Mouse (Mus musculus) liver, embryonic 13.5 days (tissue): ENCODE data around the gene Chchd1. TPM values are rescaled to one million over a fixed set of nuclear protein-coding genes. Genes with fewer than 3 reads are reported as not detected.

ENCODE experiments used
- ATAC-seq: fragments of 200-750 bp; cut with Nextera tagmentation; 2 replicates; pipeline ENCODE4 v1.8.0; 2017; ENCODE audit warnings: low read depth, mild to moderate bottlenecking, moderate number of reproducible peaks, moderate library complexity
- DNase-seq: peaks from one replicate; pipeline ENCODE4 v3.0.0; 2022
- H3K27ac ChIP-seq: fragments of 300-500 bp; sonication (generic); 2 replicates; pipeline ENCODE4 v1.5.1; 2015; ENCODE audit warnings: moderate library complexity, mild to moderate bottlenecking, inconsistent platforms
- H3K27me3 ChIP-seq: fragments of 300-500 bp; sonication (generic); 2 replicates; pipeline ENCODE4 v1.6.1; 2015; ENCODE audit warnings: mild to moderate bottlenecking, inconsistent platforms
- H3K36me3 ChIP-seq: fragments of 300-500 bp; sonication (generic); 2 replicates; pipeline ENCODE4 v1.6.1; 2015; ENCODE audit warnings: mild to moderate bottlenecking, inconsistent platforms
- H3K4me1 ChIP-seq: fragments of 300-500 bp; sonication (generic); replicated peaks from 2 replicates; pipeline ENCODE4 v1.6.1; 2015; ENCODE audit warnings: inconsistent platforms
- H3K4me2 ChIP-seq: fragments of 300-500 bp; sonication (generic); 2 replicates; pipeline ENCODE4 v1.6.1; 2015; ENCODE audit warnings: inconsistent platforms, mild to moderate bottlenecking, moderate library complexity
- H3K4me3 ChIP-seq: fragments of 300-500 bp; sonication (generic); replicated peaks from 2 replicates; pipeline ENCODE4 v1.5.1; 2015; ENCODE audit warnings: mild to moderate bottlenecking, inconsistent platforms
- H3K9ac ChIP-seq: fragments of 300-500 bp; sonication (generic); 2 replicates; pipeline ENCODE4 v1.6.1; 2015; ENCODE audit warnings: mild to moderate bottlenecking, inconsistent platforms
- H3K9me3 ChIP-seq: fragments of 300-500 bp; sonication (generic); replicated peaks from 2 replicates; pipeline ENCODE4 v1.6.1; 2016; ENCODE audit warnings: inconsistent platforms
- WGBS: fragments of 180-500 bp; shearing (Covaris S2); methylation state at CpG from one replicate; pipeline ENCODE4 v1.1.7; 2015; ENCODE audit not compliant: insufficient replicate concordance; 5-methylcytosine and 5-hydroxymethylcytosine counted together
- polyA plus RNA-seq: library from polyadenylated mRNA; unstranded; fragments of >200 nt; fragmentation: Nextera tagmentation; extraction: Ambion mirVana; gene quantifications from 2 replicates; pipeline ENCODE4 v1.2.1, GENCODE M21; 2015

Gene Chchd1
- polyA plus RNA-seq: 133 and 150 TPM in 2 replicates

- Histone ChIP-seq H3K36me3 (peaks cover 39% of the 10 kb centered on the region), H3K4me2 (peak within 1 kb of the TSS; percentile 78), H3K27me3 (no peaks in the 10 kb centered on the region), H3K4me1 (peaks cover 71% of the 10 kb centered on the region), H3K27ac (peak within 1 kb of the TSS; percentile 93), H3K9me3 (no peaks in the 10 kb centered on the region), H3K9ac (peak within 1 kb of the TSS; percentile 88), H3K4me3 (peak within 1 kb of the TSS; percentile 93)
- peak; percentile 81 for ATAC-seq
- under 1% methylated on average over 61 of the region's 61 CpGs for WGBS
- peak; percentile 81 for DNase-seq
Observed at GRCm38 (mm10) chr14:20702741-20703381, at the start of gene Chchd1. TSS of gene Chchd1 (plus strand) at chr14:20703006.

- 61% methylated on average over 9 of the region's 9 CpGs for WGBS
- no peak overlapping the region for H3K27ac ChIP-seq
- no peak for DNase-seq
- 0 out of 2 replicates have a peak, but pooled peaks cover 3% of the 10 kb centered on the region for H3K4me1 ChIP-seq
- no peaks in the 10 kb centered on the region for H3K36me3 ChIP-seq
- no peak for ATAC-seq
- no peak overlapping the region for H3K4me3 ChIP-seq
- no peak overlapping the region for H3K9ac ChIP-seq
- no peaks in the 10 kb centered on the region for H3K27me3 ChIP-seq
- no peaks in the 10 kb centered on the region for H3K9me3 ChIP-seq
- no peak overlapping the region for H3K4me2 ChIP-seq
Observed at GRCm38 (mm10) chr14:20654690-20655421, 48.0 kb upstream of the Chchd1 start.

- DNase-seq (no peak), ATAC-seq (no peak)
- H3K36me3 ChIP-seq: no peaks in the 10 kb centered on the region
- H3K9me3 ChIP-seq: no peaks in the 10 kb centered on the region
- H3K9ac ChIP-seq: no peak overlapping the region
- H3K4me2 ChIP-seq: no peak overlapping the region
- no peak overlapping the region for H3K27ac ChIP-seq
- WGBS: 61% methylated on average over 9 of the region's 9 CpGs
- H3K4me3 ChIP-seq: no peak overlapping the region
- peaks cover 8% of the 10 kb centered on the region; the same call in 1 of the 2 replicates for H3K4me1 ChIP-seq
- H3K27me3 ChIP-seq: no peaks in the 10 kb centered on the region
Observed at GRCm38 (mm10) chr14:20655731-20656130, 47.1 kb upstream of the Chchd1 start.

- Histone ChIP-seq H3K4me2 (no peak within 1 kb of the TSS), H3K4me3 (no peak within 1 kb of the TSS), H3K4me1 (peaks cover 13% of the 10 kb centered on the region), H3K27ac (no peak within 1 kb of the TSS), H3K9me3 (no peaks in the 10 kb centered on the region), H3K27me3 (peaks cover 4% of the 10 kb centered on the region), H3K9ac (no peak within 1 kb of the TSS), H3K36me3 (no peaks in the 10 kb centered on the region)
- DNase-seq: no peak
- 60% methylated on average over 11 of the region's 11 CpGs for WGBS
- ATAC-seq: no peak
Observed at GRCm38 (mm10) chr14:20656361-20656760, 46.4 kb upstream of the Chchd1 start, which contains the start of gene Myoz1. TSS of gene Myoz1 (minus strand) at chr14:20656540.

- Histone ChIP-seq H3K4me3 (no peak overlapping the region), H3K4me2 (no peak overlapping the region), H3K27ac (no peak overlapping the region), H3K9ac (no peak overlapping the region), H3K9me3 (no peaks in the 10 kb centered on the region), H3K4me1 (peaks cover 19% of the 10 kb centered on the region), H3K27me3 (peaks cover 23% of the 10 kb centered on the region), H3K36me3 (no peaks in the 10 kb centered on the region)
- ATAC-seq (no peak), DNase-seq (no peak)
Observed at GRCm38 (mm10) chr14:20658326-20658725, 44.5 kb upstream of the Chchd1 start.

- WGBS: 76% methylated on average over 6 of the region's 6 CpGs
- Histone ChIP-seq H3K4me2 (no peak overlapping the region), H3K36me3 (no peaks in the 10 kb centered on the region), H3K9ac (no peak overlapping the region), H3K9me3 (no peaks in the 10 kb centered on the region), H3K4me3 (no peak overlapping the region), H3K27me3 (peaks cover 29% of the 10 kb centered on the region), H3K4me1 (peaks cover 19% of the 10 kb centered on the region), H3K27ac (no peak overlapping the region)
- ATAC-seq: no peak
- DNase-seq: no peak
Observed at GRCm38 (mm10) chr14:20658902-20659301, 43.9 kb upstream of the Chchd1 start.

- Histone ChIP-seq H3K9ac (no peak overlapping the region), H3K27ac (no peak overlapping the region), H3K4me2 (no peak overlapping the region), H3K27me3 (peaks cover 37% of the 10 kb centered on the region), H3K4me3 (no peak overlapping the region), H3K36me3 (no peaks in the 10 kb centered on the region), H3K9me3 (no peaks in the 10 kb centered on the region), H3K4me1 (peaks cover 19% of the 10 kb centered on the region)
- no peak for ATAC-seq
- 94% methylated on average over 7 of the region's 7 CpGs for WGBS
- no peak for DNase-seq
Observed at GRCm38 (mm10) chr14:20659687-20660086, 43.1 kb upstream of the Chchd1 start.

- Histone ChIP-seq H3K9me3 (no peaks in the 10 kb centered on the region), H3K4me3 (peak overlapping the region; percentile 65), H3K27ac (peak overlapping the region; percentile 47), H3K9ac (peak overlapping the region; percentile 75), H3K36me3 (no peaks in the 10 kb centered on the region), H3K4me1 (peaks cover 19% of the 10 kb centered on the region), H3K4me2 (peak overlapping the region; percentile 86), H3K27me3 (peaks cover 47% of the 10 kb centered on the region)
- DNase-seq (peak; percentile 89), ATAC-seq (peak; percentile 84)
- WGBS: 2% methylated on average over 52 of the region's 52 CpGs
Observed at GRCm38 (mm10) chr14:20660827-20661660, 41.8 kb upstream of the Chchd1 start.

GRCm38 (mm10) chr14:20661661-20662331 lies 41.0 kb upstream of the Chchd1 start:
- peaks cover 19% of the 10 kb centered on the region for H3K4me1 ChIP-seq
- peak overlapping the region; percentile 86 for H3K4me2 ChIP-seq
- 17% methylated on average over 18 of the region's 19 CpGs for WGBS
- peak overlapping the region; percentile 47 for H3K27ac ChIP-seq
- DNase-seq (no peak), ATAC-seq (peak; percentile 18; the same call in 1 of the 2 replicates)
- peak overlapping the region; percentile 65 for H3K4me3 ChIP-seq
- H3K9ac ChIP-seq: peak overlapping the region; percentile 67
- no peaks in the 10 kb centered on the region for H3K36me3 ChIP-seq
- peaks cover 55% of the 10 kb centered on the region for H3K27me3 ChIP-seq
- no peaks in the 10 kb centered on the region for H3K9me3 ChIP-seq

GRCm38 (mm10) chr14:20662740-20663139 lies 40.1 kb upstream of the Chchd1 start:
- peaks cover 19% of the 10 kb centered on the region for H3K4me1 ChIP-seq
- WGBS: 71% methylated on average over 3 of the region's 3 CpGs
- H3K4me3 ChIP-seq: no peak overlapping the region
- no peak overlapping the region for H3K9ac ChIP-seq
- no peaks in the 10 kb centered on the region for H3K9me3 ChIP-seq
- no peak for ATAC-seq
- H3K4me2 ChIP-seq: no peak overlapping the region
- H3K36me3 ChIP-seq: no peaks in the 10 kb centered on the region
- no peak for DNase-seq
- H3K27me3 ChIP-seq: peaks cover 62% of the 10 kb centered on the region
- no peak overlapping the region for H3K27ac ChIP-seq

GRCm38 (mm10) chr14:20663601-20664000 lies 39.2 kb upstream of the Chchd1 start:
- 50% methylated on average over 2 of the region's 2 CpGs for WGBS
- no peaks in the 10 kb centered on the region for H3K9me3 ChIP-seq
- H3K27ac ChIP-seq: no peak overlapping the region
- ATAC-seq (no peak), DNase-seq (no peak)
- H3K36me3 ChIP-seq: no peaks in the 10 kb centered on the region
- H3K4me3 ChIP-seq: no peak overlapping the region
- H3K4me1 ChIP-seq: peaks cover 16% of the 10 kb centered on the region
- no peak overlapping the region for H3K4me2 ChIP-seq
- peaks cover 70% of the 10 kb centered on the region for H3K27me3 ChIP-seq
- no peak overlapping the region for H3K9ac ChIP-seq
